Mouse (Mus musculus) thymus, postnatal 14 days (tissue): ENCODE data around the gene Nckap5l.

ENCODE experiments used
- DNase-seq: peaks from one replicate; pipeline ENCODE4 v3.0.0; 2021

Gene Nckap5l

GRCm38 (mm10) chr15:99423131-99423530, 34.4 kb downstream of the Nckap5l start:
- no peak for DNase-seq

- no peak for DNase-seq
These were observed 35.0 kb downstream of the Nckap5l start for GRCm38 (mm10) chr15:99422551-99422950.

- DNase-seq, result no peak
These were observed 35.9 kb downstream of the Nckap5l start for GRCm38 (mm10) chr15:99421676-99422075.

- DNase-seq, result no peak
These were observed 36.4 kb downstream of the Nckap5l start for GRCm38 (mm10) chr15:99421152-99421551.

- peak; percentile 44 for DNase-seq
These were observed 37.0 kb downstream of the Nckap5l start for GRCm38 (mm10) chr15:99420521-99421014.

- no peak for DNase-seq
These were observed 37.4 kb downstream of the Nckap5l start for GRCm38 (mm10) chr15:99420101-99420500.

- DNase-seq, result no peak
These were observed 39.8 kb downstream of the Nckap5l start for GRCm38 (mm10) chr15:99417692-99418271.

GRCm38 (mm10) chr15:99416957-99417356, 40.6 kb downstream of the Nckap5l start:
- DNase-seq, result no peak

GRCm38 (mm10) chr15:99416348-99416882, 41.1 kb downstream of the Nckap5l start:
- DNase-seq, result peak; percentile 85

GRCm38 (mm10) chr15:99415793-99416192, 41.8 kb downstream of the Nckap5l start:
- DNase-seq, result peak; percentile 72

- no peak for DNase-seq
These were observed 45.8 kb downstream of the Nckap5l start for GRCm38 (mm10) chr15:99411747-99412146.

- no peak for DNase-seq
These were observed 48.7 kb downstream of the Nckap5l start for GRCm38 (mm10) chr15:99408845-99409244.

GRCm38 (mm10) chr15:99406986-99407570, 50.5 kb downstream of the Nckap5l start:
- DNase-seq, result no peak

- DNase-seq, result no peak
These were observed 52.4 kb downstream of the Nckap5l start for GRCm38 (mm10) chr15:99405150-99405549.

- no peak for DNase-seq
These were observed 54.2 kb downstream of the Nckap5l start for GRCm38 (mm10) chr15:99403159-99403889.

- no peak for DNase-seq
These were observed 56.9 kb downstream of the Nckap5l start for GRCm38 (mm10) chr15:99400602-99401001.

- no peak for DNase-seq
These were observed 57.9 kb downstream of the Nckap5l start for GRCm38 (mm10) chr15:99399503-99400245.

GRCm38 (mm10) chr15:99397622-99398021, 59.9 kb downstream of the Nckap5l start:
- DNase-seq, result no peak

- DNase-seq, result no peak
These were observed 60.7 kb downstream of the Nckap5l start for GRCm38 (mm10) chr15:99396875-99397274.

- DNase-seq, result no peak
These were observed 61.1 kb downstream of the Nckap5l start for GRCm38 (mm10) chr15:99396462-99396861.

GRCm38 (mm10) chr15:99393386-99394252, 63.9 kb downstream of the Nckap5l start:
- DNase-seq, result no peak
